8 mouse cellular contexts compared by ENCODE assay signal in the genomic region with DNA sequence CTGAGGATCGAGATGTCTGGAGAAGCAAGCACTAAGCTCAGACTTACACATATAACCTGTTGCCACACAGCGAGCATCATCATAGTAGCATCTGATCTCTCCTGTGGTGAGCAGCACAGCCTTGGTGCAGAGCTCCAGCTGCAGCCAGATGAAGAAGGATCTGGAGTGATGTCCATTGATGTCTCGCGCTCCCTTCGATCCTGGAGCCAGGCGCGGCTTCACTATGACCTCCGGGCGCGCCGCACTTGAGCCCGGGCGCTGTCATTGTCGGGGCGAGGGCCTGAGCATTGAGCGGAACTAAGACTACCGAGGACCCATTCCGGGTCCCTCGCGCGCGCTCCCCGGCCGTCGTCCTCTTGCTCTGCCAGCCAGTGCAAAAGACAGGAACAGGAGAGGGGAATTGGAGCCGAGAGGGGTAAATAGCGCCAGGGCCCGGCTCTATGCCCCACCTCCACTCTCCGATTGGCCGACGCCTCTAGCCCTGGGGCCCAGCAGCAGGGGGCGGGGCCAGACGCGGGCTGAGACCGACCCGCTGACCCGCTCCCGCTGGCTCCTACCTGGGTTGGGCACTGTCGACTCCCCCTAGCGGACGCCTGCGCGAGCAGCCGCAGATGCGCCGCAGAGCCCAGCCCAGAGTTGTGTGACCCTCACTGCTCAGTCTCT. TPM values are rescaled to one million over a fixed set of nuclear protein-coding genes. Genes with fewer than 3 reads are reported as not detected.
DNase-seq lines count a peak whose midpoint lies in the region; ATAC-seq lines count a peak whose summit lies in the region.

No protein-coding gene starts in this region.

- ATAC-seq in inflammation-experienced regulatory T-cells, adult 6 months: peak; percentile 78

- H3K4me1 ChIP-seq in megakaryocyte, embryonic 14.5 days: peaks cover 13% of the 10 kb centered on the region

- no peaks in the 10 kb centered on the region for H3K9me3 ChIP-seq in megakaryocyte, embryonic 14.5 days

- no peaks in the 10 kb centered on the region for H3K36me3 ChIP-seq in megakaryocyte, embryonic 14.5 days (replicated peaks; ENCODE audit: low read length)

- peaks cover 9% of the 10 kb centered on the region for H3K27me3 ChIP-seq in megakaryocyte, embryonic 14.5 days (replicated peaks)

- peak overlapping the region; percentile 91 for H3K4me3 ChIP-seq in megakaryocyte, embryonic 14.5 days (replicated peaks)

- DNase-seq in adrenal gland, adult 2 months: peak; percentile 97
- peak; percentile 97 for DNase-seq in embryo, embryonic 11 days
- DNase-seq in gastrocnemius, postnatal 25 days: peak; percentile 97
- peak; percentile 72 to 90 for DNase-seq in left cerebral cortex, adult 9 months (ENCODE audit: low spot score in 2 of 2)
- peak; percentile 78 to 86 for DNase-seq in right cerebral cortex, adult 2 months (ENCODE audit: low spot score in 2 of 2)
- peak; percentile 64 for DNase-seq in urinary bladder, postnatal 10 days (ENCODE audit: low spot score)

RNA-seq across cellular contexts. Expression of gene Gm14085, which starts 17.3 kb away (rescaled TPM):
- total RNA-seq in adrenal gland, adult 2 months (2021): under 1 TPM in 1 of 2 experiments, not detected in 1; 0.07 TPM
- polyA plus RNA-seq in adrenal gland, adult 2 months (2012; rRNA removed): 0.08 and 0.13 TPM in 2 replicates
- total RNA-seq in gastrocnemius, postnatal 25 days (2021): under 1 TPM; 0.13 to 0.16 TPM
- polyA plus RNA-seq in inflammation-experienced regulatory T-cells, adult 6 months (2017; shearing (Covaris generic)): 10 to 100 TPM in 1 of 3 experiments, 1 to 10 TPM in 1, under 1 TPM in 1; 0.20 to 14.7 (median 5.5) TPM
- polyA plus RNA-seq in megakaryocyte, embryonic 14.5 days (2012; ENCODE audit: insufficient read depth, low replicate concordance): not detected in 2 replicates

RNA-seq across cellular contexts. Expression of gene Slc28a2, which starts 41.2 kb away (rescaled TPM):
- 1 to 10 TPM; 1.5 to 2.7 TPM for total RNA-seq in adrenal gland, adult 2 months (2021)
- 0.83 and 2.0 TPM in 2 replicates for polyA plus RNA-seq in adrenal gland, adult 2 months (2012; rRNA removed)
- 1 to 10 TPM; 4.8 to 5.6 TPM for total RNA-seq in gastrocnemius, postnatal 25 days (2021)
- 100 to 1,000 TPM in 2 of 3 experiments, 10 to 100 TPM in 1; 66.9 to 135 (median 110) TPM for polyA plus RNA-seq in inflammation-experienced regulatory T-cells, adult 6 months (2017; shearing (Covaris generic))
- 0.03 TPM in 1 of 2 replicates, not detected in the other for polyA plus RNA-seq in megakaryocyte, embryonic 14.5 days (2012; ENCODE audit: insufficient read depth, low replicate concordance)

Comparison
In these comparisons a context has a peak if more than half of its experiments do, and no peak if none do; other contexts are left out.
1. Peak in every context shown above with its lines: DNase-seq, ATAC-seq and H3K4me3 ChIP-seq.
2. RNA of gene Slc28a2, which starts 41.2 kb away (polyA plus RNA-seq): 66.9 to 135 TPM in inflammation-experienced regulatory T-cells, adult 6 months; 0.83 to 2.0 TPM in adrenal gland, adult 2 months and 0.03 TPM in megakaryocyte, embryonic 14.5 days; every median in the first group is over 10 times any median in the second.